Mouse (Mus musculus): ENCODE data around the gene Mettl15. TPM values are rescaled to one million over a fixed set of nuclear protein-coding genes. Genes with fewer than 3 reads are reported as not detected.
A peak's percentile ranks its signal among the peaks of the same experiment; 100 is the strongest.

The Mettl15 gene
- polyA plus RNA-seq (2015; fragmentation: Nextera tagmentation; extraction: Ambion mirVana) = 13.3 and 14.1 TPM in 2 replicates

GRCm38 (mm10) chr2:109280600-109281340, at the start of gene Mettl15, which contains the start of gene Kif18a:
Gene Mettl15, minus strand, starts transcription at chr2:109280748.
Gene Kif18a, plus strand, starts transcription at chr2:109280738.
- H3K4me1 ChIP-seq = peaks cover 20% of the 10 kb centered on the region
- WGBS = under 1% methylated on average over 51 of the region's 51 CpGs
- H3K9ac ChIP-seq = peak within 1 kb of the TSS; percentile 85
- ATAC-seq (ENCODE audit: extremely low read depth, insufficient number of reproducible peaks, low FRiP score, low TSS enrichment) = peak; percentile 96
- no peaks in the 10 kb centered on the region for H3K9me3 ChIP-seq
- no peaks in the 10 kb centered on the region for H3K36me3 ChIP-seq
- peak within 1 kb of the TSS; percentile 86 for H3K4me2 ChIP-seq
- H3K4me3 ChIP-seq = peak within 1 kb of the TSS; percentile 78
- no peaks in the 10 kb centered on the region for H3K27me3 ChIP-seq (replicated peaks)
- H3K27ac ChIP-seq (replicated peaks) = peak within 1 kb of the TSS; percentile 78

- peaks cover 72% of the 10 kb centered on the region for H3K36me3 ChIP-seq
- no peaks in the 10 kb centered on the region for H3K4me1 ChIP-seq
- no peak overlapping the region for H3K4me3 ChIP-seq
- no peak for ATAC-seq (ENCODE audit: extremely low read depth, insufficient number of reproducible peaks, low FRiP score, low TSS enrichment)
- no peak overlapping the region for H3K4me2 ChIP-seq
- no peak overlapping the region for H3K9ac ChIP-seq
- 92% methylated on average over 5 of the region's 5 CpGs for WGBS
- H3K9me3 ChIP-seq = no peaks in the 10 kb centered on the region
- no peak overlapping the region for H3K27ac ChIP-seq (replicated peaks)
- no peaks in the 10 kb centered on the region for H3K27me3 ChIP-seq (replicated peaks)
Measured at GRCm38 (mm10) chr2:109311369-109311768, 30.8 kb upstream of the Mettl15 start.

GRCm38 (mm10) chr2:109303638-109304037, 23.1 kb upstream of the Mettl15 start:
- Histone ChIP-seq H3K9me3 (no peaks in the 10 kb centered on the region), H3K27ac (replicated peaks) (no peak overlapping the region), H3K4me1 (no peaks in the 10 kb centered on the region), H3K4me2 (no peak overlapping the region), H3K36me3 (peaks cover 42% of the 10 kb centered on the region), H3K4me3 (no peak overlapping the region), H3K27me3 (replicated peaks) (no peaks in the 10 kb centered on the region), H3K9ac (no peak overlapping the region)
- no peak for ATAC-seq (ENCODE audit: extremely low read depth, insufficient number of reproducible peaks, low FRiP score, low TSS enrichment)

- Histone ChIP-seq H3K4me1 (no peaks in the 10 kb centered on the region), H3K9ac (no peak overlapping the region), H3K36me3 (peaks cover 35% of the 10 kb centered on the region), H3K4me2 (no peak overlapping the region), H3K4me3 (no peak overlapping the region), H3K27me3 (replicated peaks) (no peaks in the 10 kb centered on the region), H3K9me3 (no peaks in the 10 kb centered on the region), H3K27ac (replicated peaks) (no peak overlapping the region)
- no peak for ATAC-seq (ENCODE audit: extremely low read depth, insufficient number of reproducible peaks, low FRiP score, low TSS enrichment)
- 88% methylated on average over 3 of the region's 3 CpGs for WGBS
Measured at GRCm38 (mm10) chr2:109302234-109302633, 21.7 kb upstream of the Mettl15 start.

GRCm38 (mm10) chr2:109298160-109298559, 17.6 kb upstream of the Mettl15 start:
- no peaks in the 10 kb centered on the region for H3K4me1 ChIP-seq
- H3K27ac ChIP-seq (replicated peaks) = no peak overlapping the region
- WGBS = 86% methylated on average over 1 of the region's 1 CpGs
- H3K4me3 ChIP-seq = no peak overlapping the region
- no peaks in the 10 kb centered on the region for H3K9me3 ChIP-seq
- peaks cover 37% of the 10 kb centered on the region for H3K36me3 ChIP-seq
- no peaks in the 10 kb centered on the region for H3K27me3 ChIP-seq (replicated peaks)
- H3K4me2 ChIP-seq = no peak overlapping the region
- no peak for ATAC-seq (ENCODE audit: extremely low read depth, insufficient number of reproducible peaks, low FRiP score, low TSS enrichment)
- no peak overlapping the region for H3K9ac ChIP-seq

- H3K9ac ChIP-seq = no peak overlapping the region
- WGBS = 80% methylated on average over 5 of the region's 5 CpGs
- H3K27me3 ChIP-seq (replicated peaks) = no peaks in the 10 kb centered on the region
- no peak overlapping the region for H3K4me2 ChIP-seq
- H3K27ac ChIP-seq (replicated peaks) = no peak overlapping the region
- no peaks in the 10 kb centered on the region for H3K9me3 ChIP-seq
- peaks cover 44% of the 10 kb centered on the region for H3K36me3 ChIP-seq
- ATAC-seq (ENCODE audit: extremely low read depth, insufficient number of reproducible peaks, low FRiP score, low TSS enrichment) = no peak
- H3K4me3 ChIP-seq = no peak overlapping the region
- H3K4me1 ChIP-seq = no peaks in the 10 kb centered on the region
Measured at GRCm38 (mm10) chr2:109296264-109296663, 15.7 kb upstream of the Mettl15 start.

- Histone ChIP-seq H3K27ac (replicated peaks) (no peak overlapping the region), H3K9me3 (no peaks in the 10 kb centered on the region), H3K36me3 (peaks cover 40% of the 10 kb centered on the region), H3K9ac (no peak overlapping the region), H3K27me3 (replicated peaks) (no peaks in the 10 kb centered on the region), H3K4me3 (no peak overlapping the region), H3K4me1 (no peaks in the 10 kb centered on the region), H3K4me2 (no peak overlapping the region)
- WGBS = 94% methylated on average over 6 of the region's 6 CpGs
- no peak for ATAC-seq (ENCODE audit: extremely low read depth, insufficient number of reproducible peaks, low FRiP score, low TSS enrichment)
Measured at GRCm38 (mm10) chr2:109289327-109289726, 8.8 kb upstream of the Mettl15 start.

GRCm38 (mm10) chr2:109284121-109284520, 3.6 kb upstream of the Mettl15 start:
- 85% methylated on average over 3 of the region's 3 CpGs for WGBS

GRCm38 (mm10) chr2:109281341-109281690, 768 bp upstream of the Mettl15 start:
- Histone ChIP-seq H3K4me1 (peaks cover 20% of the 10 kb centered on the region), H3K4me3 (peak overlapping the region; percentile 78), H3K9ac (peak overlapping the region; percentile 85), H3K9me3 (no peaks in the 10 kb centered on the region), H3K27me3 (replicated peaks) (no peaks in the 10 kb centered on the region), H3K4me2 (peak overlapping the region; percentile 86), H3K36me3 (no peaks in the 10 kb centered on the region), H3K27ac (replicated peaks) (peak overlapping the region; percentile 78)
- no peak for ATAC-seq (ENCODE audit: extremely low read depth, insufficient number of reproducible peaks, low FRiP score, low TSS enrichment)
- 0% methylated on average over 1 of the region's 1 CpGs for WGBS

More at GRCm38 (mm10) chr2:109284121-109284520, 3.6 kb upstream of the Mettl15 start:
- Histone ChIP-seq H3K4me2 (no peak overlapping the region), H3K9me3 (no peaks in the 10 kb centered on the region), H3K36me3 (peaks cover under 1% of the 10 kb centered on the region; the same call in 1 of the 2 replicates), H3K9ac (no peak overlapping the region), H3K27me3 (replicated peaks) (no peaks in the 10 kb centered on the region), H3K4me1 (peaks cover 12% of the 10 kb centered on the region), H3K27ac (replicated peaks) (no peak overlapping the region), H3K4me3 (no peak overlapping the region)
- no peak for ATAC-seq (ENCODE audit: extremely low read depth, insufficient number of reproducible peaks, low FRiP score, low TSS enrichment)

- no peak for ATAC-seq (ENCODE audit: extremely low read depth, insufficient number of reproducible peaks, low FRiP score, low TSS enrichment)
- H3K27ac ChIP-seq (replicated peaks) = peak overlapping the region; percentile 53
- WGBS = 5% methylated on average over 4 of the region's 4 CpGs
- H3K36me3 ChIP-seq = no peaks in the 10 kb centered on the region
- peaks cover 20% of the 10 kb centered on the region for H3K4me1 ChIP-seq
- H3K4me2 ChIP-seq = peak overlapping the region; percentile 86
- H3K27me3 ChIP-seq (replicated peaks) = no peaks in the 10 kb centered on the region
- peak overlapping the region; percentile 78 for H3K4me3 ChIP-seq
- no peaks in the 10 kb centered on the region for H3K9me3 ChIP-seq
- peak overlapping the region; percentile 80 for H3K9ac ChIP-seq
Measured at GRCm38 (mm10) chr2:109280272-109280599, 312 bp downstream of the Mettl15 start.

- Histone ChIP-seq H3K9ac (peak overlapping the region; percentile 88), H3K4me1 (peaks cover 20% of the 10 kb centered on the region), H3K4me2 (peak overlapping the region; percentile 75), H3K9me3 (no peaks in the 10 kb centered on the region), H3K36me3 (no peaks in the 10 kb centered on the region), H3K27me3 (replicated peaks) (no peaks in the 10 kb centered on the region), H3K4me3 (peak overlapping the region; percentile 66), H3K27ac (replicated peaks) (peak overlapping the region; percentile 43)
- WGBS = under 1% methylated on average over 16 of the region's 16 CpGs
- ATAC-seq (ENCODE audit: extremely low read depth, insufficient number of reproducible peaks, low FRiP score, low TSS enrichment) = no peak
Measured at GRCm38 (mm10) chr2:109278036-109278435, 2.5 kb downstream of the Mettl15 start.

GRCm38 (mm10) chr2:109277593-109277992, 3.0 kb downstream of the Mettl15 start:
- Histone ChIP-seq H3K4me3 (peak overlapping the region; percentile 66), H3K4me2 (peak overlapping the region; percentile 75), H3K9ac (peak overlapping the region; percentile 88), H3K27me3 (replicated peaks) (no peaks in the 10 kb centered on the region), H3K27ac (replicated peaks) (peak overlapping the region; percentile 43), H3K36me3 (no peaks in the 10 kb centered on the region), H3K4me1 (peaks cover 20% of the 10 kb centered on the region), H3K9me3 (no peaks in the 10 kb centered on the region)
- ATAC-seq (ENCODE audit: extremely low read depth, insufficient number of reproducible peaks, low FRiP score, low TSS enrichment) = no peak
- WGBS = 8% methylated on average over 7 of the region's 7 CpGs

Data from heart, embryonic 13.5 days (tissue).